Mouse (Mus musculus) erythroblast, embryonic 14.5 days (primary cell): ENCODE data around the gene Zkscan5. TPM values are rescaled to one million over a fixed set of nuclear protein-coding genes. Genes with fewer than 3 reads are reported as not detected.

ENCODE experiments used
- H3K27me3 ChIP-seq: 2 replicates; pipeline ENCODE4 v1.6.1; 2012; ENCODE audit warnings: inconsistent platforms; ENCODE audit not compliant: control insufficient read depth
- H3K36me3 ChIP-seq: 2 replicates; pipeline ENCODE4 v1.6.1; 2012; ENCODE audit warnings: mild to moderate bottlenecking, inconsistent platforms; ENCODE audit not compliant: control insufficient read depth
- H3K4me1 ChIP-seq: 2 replicates; pipeline ENCODE4 v1.6.1; 2012; ENCODE audit warnings: inconsistent platforms; ENCODE audit not compliant: control insufficient read depth
- H3K4me3 ChIP-seq: replicated peaks from 2 replicates; pipeline ENCODE3; 2012; ENCODE audit warnings: moderate library complexity, mild to moderate bottlenecking, inconsistent platforms
- H3K9me3 ChIP-seq: 2 replicates; pipeline ENCODE4 v1.6.1; 2012; ENCODE audit warnings: low read length, inconsistent platforms, mixed read lengths; ENCODE audit not compliant: control insufficient read depth
- GATA1 ChIP-seq: IDR thresholded peaks from 2 replicates; pipeline ENCODE4 v1.6.1; 2012; ENCODE audit warnings: low read length, inconsistent platforms, mixed read lengths
- TAL1 ChIP-seq: IDR thresholded peaks from 3 replicates; pipeline ENCODE4 v1.6.1; 2012; ENCODE audit warnings: low read length, inconsistent platforms, mixed read lengths
- polyA plus RNA-seq: library from polyadenylated mRNA; stranded (reverse); fragments of >175 nt; gene quantifications from 2 replicates; pipeline ENCODE4 v1.2.3, GENCODE M21; 2012

The Zkscan5 gene
- polyA plus RNA-seq, 1 experiment = 0.13 TPM

DNA sequence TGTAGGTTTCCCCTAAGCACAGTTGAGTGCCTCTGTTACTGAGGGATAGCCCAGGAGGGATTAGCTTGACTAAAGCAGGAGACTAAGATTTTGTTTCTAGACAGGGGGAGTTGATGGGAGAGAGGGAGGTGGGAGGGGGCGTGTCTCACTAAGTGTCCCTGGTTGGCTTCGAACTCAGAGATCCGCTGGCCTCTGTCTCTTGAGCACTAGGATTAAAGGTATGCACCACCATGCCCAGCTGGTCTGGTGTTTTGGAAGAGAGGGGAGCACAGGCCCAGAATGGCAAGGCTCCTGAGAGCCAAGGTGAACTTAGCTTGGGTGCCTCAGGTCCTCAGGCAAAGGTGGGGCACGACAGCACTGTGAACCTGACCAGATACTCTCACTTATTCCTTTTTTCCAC is 7.0 kb downstream of the Zkscan5 start:
- 0 out of 2 replicates have a peak, but pooled peaks cover 2% of the 10 kb centered on the region for H3K9me3 ChIP-seq
- H3K4me3 ChIP-seq = no peak overlapping the region
- H3K27me3 ChIP-seq = no peaks in the 10 kb centered on the region
- peaks cover 7% of the 10 kb centered on the region for H3K4me1 ChIP-seq
- TF ChIP-seq TAL1 (no peak), GATA1 (no peak)
- H3K36me3 ChIP-seq = peaks cover 70% of the 10 kb centered on the region

DNA sequence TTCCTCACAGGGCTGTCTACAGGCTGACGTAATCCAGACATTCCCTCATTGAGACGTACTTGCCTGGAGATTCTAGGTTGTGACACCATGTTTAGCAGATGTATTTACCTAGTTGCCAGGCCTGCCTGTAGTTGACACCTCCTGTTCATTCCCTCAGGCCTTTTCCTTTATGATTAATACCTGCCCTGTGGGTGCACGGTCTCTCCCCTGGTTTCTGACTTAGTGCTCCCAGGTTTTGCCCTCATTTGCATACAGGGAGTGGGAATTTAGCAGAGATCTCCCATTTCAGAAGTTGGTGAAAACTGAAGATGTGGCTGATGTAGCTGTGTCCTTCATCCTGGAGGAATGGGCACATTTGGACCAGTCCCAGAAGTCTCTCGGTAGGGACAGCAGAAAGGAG is 7.9 kb downstream of the Zkscan5 start:
- TF ChIP-seq GATA1 (no peak), TAL1 (no peak)
- Histone ChIP-seq H3K27me3 (no peaks in the 10 kb centered on the region), H3K4me3 (no peak overlapping the region), H3K36me3 (peaks cover 67% of the 10 kb centered on the region), H3K9me3 (no peaks in the 10 kb centered on the region), H3K4me1 (peaks cover 7% of the 10 kb centered on the region)

DNA sequence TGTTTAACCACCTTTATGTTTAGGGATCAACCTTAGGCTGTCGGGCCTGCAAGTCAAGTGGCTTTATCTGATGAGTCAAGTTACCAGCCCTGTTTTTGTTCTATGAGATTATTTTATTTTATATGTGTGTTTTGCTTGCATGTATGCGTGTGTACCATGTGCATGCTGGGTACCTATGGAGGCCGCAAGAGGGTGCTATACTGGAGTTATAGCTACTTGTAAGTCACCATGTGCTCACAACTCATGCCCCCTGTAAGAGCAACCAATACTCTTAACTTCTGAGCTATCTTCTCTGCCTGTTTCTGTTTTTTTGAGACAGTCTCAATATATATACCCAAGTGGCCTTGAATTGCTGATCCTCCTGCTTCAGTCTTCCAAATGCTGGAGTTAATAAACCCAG is 9.1 kb downstream of the Zkscan5 start:
- no peak for TF ChIP-seq GATA1
- Histone ChIP-seq H3K4me1 (peaks cover under 1% of the 10 kb centered on the region), H3K4me3 (no peak overlapping the region), H3K36me3 (peaks cover 64% of the 10 kb centered on the region), H3K27me3 (no peaks in the 10 kb centered on the region), H3K9me3 (no peaks in the 10 kb centered on the region)

DNA sequence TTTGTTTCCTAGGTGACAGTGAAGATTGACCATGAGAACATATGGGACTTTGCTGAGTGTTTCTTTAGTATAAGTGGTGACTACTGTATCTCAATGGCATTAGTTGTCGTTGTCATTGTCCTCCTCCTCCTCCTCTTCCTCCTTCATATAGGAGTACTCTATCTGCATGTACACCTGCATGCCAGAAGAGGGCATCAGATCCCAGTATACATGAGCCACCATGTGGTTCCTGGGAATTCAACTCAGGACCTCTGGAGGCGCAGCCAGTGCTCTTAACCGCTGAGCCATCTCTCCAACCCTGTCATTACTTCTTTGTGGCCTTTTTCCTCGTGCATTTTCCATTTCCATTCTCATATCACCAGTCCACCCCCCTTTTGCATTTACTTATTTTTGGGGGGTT is 10.3 kb downstream of the Zkscan5 start:
- H3K4me3 ChIP-seq = no peak overlapping the region
- H3K36me3 ChIP-seq = peaks cover 70% of the 10 kb centered on the region
- H3K9me3 ChIP-seq = no peaks in the 10 kb centered on the region
- TF ChIP-seq TAL1 (no peak), GATA1 (no peak)
- no peaks in the 10 kb centered on the region for H3K27me3 ChIP-seq
- H3K4me1 ChIP-seq = no peaks in the 10 kb centered on the region

DNA sequence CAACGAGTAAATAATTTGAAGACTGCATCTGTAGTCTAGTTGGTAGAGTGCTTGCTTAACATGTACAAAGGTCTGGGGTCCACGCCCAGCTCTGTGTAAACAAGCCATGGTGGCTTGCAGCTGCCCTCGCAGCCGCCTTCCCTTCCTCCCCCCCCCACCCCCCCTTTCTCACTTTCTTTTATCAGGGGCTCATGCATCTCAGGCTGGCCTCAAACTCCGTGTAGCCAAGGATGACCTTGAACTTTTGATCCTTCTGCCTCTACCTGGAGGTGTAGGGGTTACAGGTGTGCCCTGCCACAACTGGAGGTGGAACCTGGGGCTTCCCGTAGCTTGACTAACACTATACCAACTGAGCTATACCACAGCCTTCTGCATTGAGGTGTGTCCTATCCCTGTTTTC is 13.4 kb downstream of the Zkscan5 start:
- TF ChIP-seq GATA1 = no peak
- TF ChIP-seq TAL1 = no peak
- no peaks in the 10 kb centered on the region for H3K9me3 ChIP-seq
- H3K27me3 ChIP-seq = no peaks in the 10 kb centered on the region
- no peaks in the 10 kb centered on the region for H3K4me1 ChIP-seq
- H3K36me3 ChIP-seq = peaks cover 65% of the 10 kb centered on the region
- no peak overlapping the region for H3K4me3 ChIP-seq

DNA sequence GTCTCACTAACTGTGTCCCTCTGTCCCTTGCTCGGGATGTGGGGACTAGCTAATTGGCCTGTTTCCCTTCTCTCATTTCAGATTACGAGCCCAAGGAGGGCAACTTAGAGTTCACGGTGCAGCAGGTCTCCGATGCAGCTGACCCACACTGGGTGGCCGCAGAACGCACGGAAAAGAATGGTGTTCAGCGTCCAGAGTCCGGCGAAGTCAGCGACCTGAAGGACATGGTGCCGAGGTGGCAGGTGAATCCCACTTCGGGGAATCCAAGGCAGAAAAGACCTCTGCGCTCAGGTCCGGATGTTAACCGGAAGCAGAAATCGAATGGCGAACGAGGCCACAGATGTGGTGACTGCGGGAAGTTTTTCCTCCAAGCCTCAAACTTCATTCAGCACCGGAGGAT is 13.8 kb downstream of the Zkscan5 start:
- Histone ChIP-seq H3K4me3 (no peak overlapping the region), H3K9me3 (no peaks in the 10 kb centered on the region), H3K4me1 (no peaks in the 10 kb centered on the region), H3K36me3 (peaks cover 60% of the 10 kb centered on the region), H3K27me3 (no peaks in the 10 kb centered on the region)
- no peak for TF ChIP-seq GATA1
- TF ChIP-seq TAL1 = no peak

DNA sequence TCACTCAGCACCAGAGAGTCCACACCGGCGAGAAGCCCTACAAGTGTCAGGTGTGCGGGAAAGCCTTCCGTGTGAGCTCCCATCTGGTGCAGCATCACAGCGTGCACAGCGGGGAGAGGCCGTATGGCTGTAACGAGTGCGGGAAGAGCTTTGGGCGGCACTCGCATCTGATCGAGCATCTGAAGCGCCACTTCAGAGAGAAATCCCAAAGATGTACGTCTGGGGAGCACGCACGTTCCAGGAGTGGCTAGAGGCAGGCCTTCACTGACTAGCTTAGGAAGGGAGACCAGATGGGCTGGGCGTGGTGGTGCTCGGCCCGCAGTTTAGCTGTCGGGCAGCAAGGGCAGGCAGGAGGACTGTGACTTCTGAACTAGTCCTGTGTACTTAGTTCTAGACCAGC is 14.3 kb downstream of the Zkscan5 start:
- Histone ChIP-seq H3K4me1 (no peaks in the 10 kb centered on the region), H3K27me3 (no peaks in the 10 kb centered on the region), H3K36me3 (peaks cover 56% of the 10 kb centered on the region), H3K9me3 (no peaks in the 10 kb centered on the region), H3K4me3 (no peak overlapping the region)
- TF ChIP-seq GATA1 = no peak
- TF ChIP-seq TAL1 = no peak

DNA sequence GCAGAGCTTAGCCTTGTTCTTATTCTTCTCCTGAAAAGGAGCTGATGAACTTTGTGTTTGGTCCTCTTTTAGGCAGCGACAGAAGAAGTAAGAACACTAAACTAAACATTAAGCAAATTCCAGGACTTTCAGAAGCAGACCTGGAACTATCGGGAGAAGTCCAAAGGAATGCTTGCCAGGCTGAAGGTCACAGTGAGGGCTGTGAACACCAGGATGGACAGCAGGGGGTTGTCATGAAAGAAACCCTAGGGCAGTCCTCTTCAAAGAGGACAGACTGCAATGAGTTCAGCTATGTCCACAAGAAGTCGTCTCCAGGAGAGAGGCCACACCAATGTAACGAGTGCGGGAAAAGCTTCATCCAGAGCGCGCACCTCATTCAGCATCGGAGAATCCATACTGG is 15.6 kb downstream of the Zkscan5 start:
- Histone ChIP-seq H3K4me1 (no peaks in the 10 kb centered on the region), H3K36me3 (peaks cover 47% of the 10 kb centered on the region), H3K27me3 (no peaks in the 10 kb centered on the region), H3K9me3 (no peaks in the 10 kb centered on the region), H3K4me3 (no peak overlapping the region)
- no peak for TF ChIP-seq GATA1
- no peak for TF ChIP-seq TAL1

DNA sequence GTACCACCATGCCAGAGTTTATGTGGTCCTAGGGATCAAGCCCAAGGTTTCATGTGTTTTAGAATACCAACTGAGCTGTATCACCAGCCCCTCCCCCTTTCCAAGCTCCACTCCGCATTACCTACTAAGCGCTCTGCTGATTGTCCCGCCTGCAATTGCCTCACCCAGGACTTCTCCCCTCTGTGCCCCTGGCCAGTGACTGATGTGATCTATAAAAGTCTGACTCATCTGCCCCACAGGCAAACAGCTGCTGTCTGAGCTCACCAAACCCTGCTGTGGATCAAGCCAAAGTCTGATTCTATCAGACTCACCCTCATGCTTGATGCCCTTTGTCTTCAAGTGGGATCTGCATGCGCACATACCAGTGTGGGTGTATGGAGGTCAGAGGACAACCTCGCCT is 18.5 kb downstream of the Zkscan5 start:
- H3K4me3 ChIP-seq = no peak overlapping the region
- no peak for TF ChIP-seq GATA1
- TF ChIP-seq TAL1 = no peak

DNA sequence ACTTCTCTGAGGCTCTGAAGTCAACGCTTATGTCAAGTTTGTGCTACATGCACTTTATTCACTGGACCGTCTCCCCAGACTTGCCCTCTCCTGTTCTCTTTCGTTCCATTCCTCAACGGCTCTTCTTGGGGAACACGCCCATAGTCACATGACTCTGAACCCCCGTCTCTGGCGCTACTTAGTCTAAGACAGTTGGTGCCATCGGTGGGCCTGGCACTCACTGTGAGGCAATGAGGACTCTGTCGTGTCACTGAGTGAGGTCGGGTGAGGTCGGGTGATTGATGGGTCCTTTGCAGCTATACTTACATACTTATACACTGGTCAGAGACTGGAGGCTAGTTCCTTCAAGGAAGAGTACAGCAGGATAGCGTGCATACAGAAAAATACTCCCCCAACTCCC is 19.0 kb downstream of the Zkscan5 start:
- TF ChIP-seq GATA1 (no peak), TAL1 (no peak)
- H3K4me3 ChIP-seq = no peak overlapping the region
- no peaks in the 10 kb centered on the region for H3K27me3 ChIP-seq
- H3K4me1 ChIP-seq = peaks cover 2% of the 10 kb centered on the region
- H3K9me3 ChIP-seq = no peaks in the 10 kb centered on the region
- H3K36me3 ChIP-seq = peaks cover 32% of the 10 kb centered on the region

More for the DNA sequence above, 18.5 kb downstream of the Zkscan5 start:
- peaks cover 1% of the 10 kb centered on the region for H3K4me1 ChIP-seq
- H3K27me3 ChIP-seq = no peaks in the 10 kb centered on the region
- H3K9me3 ChIP-seq = no peaks in the 10 kb centered on the region
- peaks cover 38% of the 10 kb centered on the region for H3K36me3 ChIP-seq
